Mouse (Mus musculus) kidney, embryonic 16.5 days (tissue): ENCODE data around the gene Cox19. TPM values are rescaled to one million over a fixed set of nuclear protein-coding genes. Genes with fewer than 3 reads are reported as not detected.

Experiments used
- ATAC-seq: fragments of 200-750 bp; cut with Nextera tagmentation; 2 replicates; pipeline ENCODE4 v1.8.0; 2017; ENCODE audit warnings: moderate TSS enrichment; ENCODE audit not compliant: low FRiP score, low TSS enrichment
- H3K27ac ChIP-seq: fragments of 300-500 bp; sonication (generic); 2 replicates; pipeline ENCODE4 v1.5.1; 2014; ENCODE audit warnings: low read length
- H3K27me3 ChIP-seq: fragments of 300-500 bp; sonication (generic); 2 replicates; pipeline ENCODE4 v1.6.1; 2014; ENCODE audit warnings: low read length, control low read depth, mixed read lengths; ENCODE audit not compliant: insufficient read depth
- H3K36me3 ChIP-seq: fragments of 300-500 bp; sonication (generic); 2 replicates; pipeline ENCODE4 v1.6.1; 2014; ENCODE audit warnings: low read length, control low read depth, mixed read lengths; ENCODE audit not compliant: insufficient read depth
- H3K4me1 ChIP-seq: fragments of 300-500 bp; sonication (generic); 2 replicates; pipeline ENCODE4 v1.6.1; 2014; ENCODE audit warnings: low read length, control low read depth, mixed read lengths; ENCODE audit not compliant: insufficient read depth
- H3K4me2 ChIP-seq: fragments of 300-500 bp; sonication (generic); replicated peaks from 2 replicates; pipeline ENCODE4 v1.6.1; 2014; ENCODE audit warnings: low read depth, low read length
- H3K4me3 ChIP-seq: fragments of 300-500 bp; sonication (generic); 2 replicates; pipeline ENCODE4 v1.5.1; 2014; ENCODE audit warnings: mild to moderate bottlenecking, low read length
- H3K9ac ChIP-seq: fragments of 300-500 bp; sonication (generic); replicated peaks from 2 replicates; pipeline ENCODE4 v1.6.1; 2014; ENCODE audit warnings: low read length
- H3K9me3 ChIP-seq: fragments of 300-500 bp; sonication (generic); 2 replicates; pipeline ENCODE4 v1.6.1; 2016; ENCODE audit warnings: low read length, control low read depth
- WGBS: fragments of 180-500 bp; shearing (Covaris S2); extraction: QIAGEN DNeasy Blood & Tissue Kit; methylation state at CpG from one replicate; pipeline ENCODE4 v1.1.7; 2014; 5-methylcytosine and 5-hydroxymethylcytosine counted together
- polyA plus RNA-seq: library from polyadenylated mRNA; unstranded; fragments of >200 nt; fragmentation: Nextera tagmentation; extraction: Ambion mirVana; gene quantifications from 2 replicates; pipeline ENCODE4 v1.2.1, GENCODE M21; 2015

The Cox19 gene
- polyA plus RNA-seq, 1 experiment from 2014 or later, result 99.3 TPM

- 87% methylated on average over 12 of the region's 12 CpGs for WGBS
- Histone ChIP-seq H3K9me3 (no peaks in the 10 kb centered on the region), H3K4me3 (no peak overlapping the region), H3K27me3 (no peaks in the 10 kb centered on the region), H3K9ac (no peak overlapping the region), H3K36me3 (no peaks in the 10 kb centered on the region), H3K4me1 (peaks cover 4% of the 10 kb centered on the region; the same call in 1 of the 2 replicates), H3K4me2 (no peak overlapping the region), H3K27ac (no peak overlapping the region)
- no peak for ATAC-seq
These were observed 36.1 kb downstream of the Cox19 start for GRCm38 (mm10) chr5:139314941-139315642.

GRCm38 (mm10) chr5:139313536-139313935 is 37.7 kb downstream of the Cox19 start:
- H3K27ac ChIP-seq, result no peak overlapping the region
- WGBS, result 58% methylated on average over 9 of the region's 9 CpGs

GRCm38 (mm10) chr5:139311822-139312221 is 39.4 kb downstream of the Cox19 start:
- H3K9ac ChIP-seq, result no peak overlapping the region
- 89% methylated on average over 9 of the region's 9 CpGs for WGBS
- no peak for ATAC-seq
- no peaks in the 10 kb centered on the region for H3K27me3 ChIP-seq
- H3K27ac ChIP-seq, result no peak overlapping the region
- H3K9me3 ChIP-seq, result no peaks in the 10 kb centered on the region
- H3K4me1 ChIP-seq, result no peaks in the 10 kb centered on the region
- no peak overlapping the region for H3K4me3 ChIP-seq
- H3K36me3 ChIP-seq, result no peaks in the 10 kb centered on the region
- H3K4me2 ChIP-seq, result no peak overlapping the region

More at GRCm38 (mm10) chr5:139313536-139313935, 37.7 kb downstream of the Cox19 start:
- Histone ChIP-seq H3K4me2 (no peak overlapping the region), H3K4me3 (no peak overlapping the region), H3K36me3 (no peaks in the 10 kb centered on the region), H3K27me3 (no peaks in the 10 kb centered on the region), H3K9ac (no peak overlapping the region), H3K9me3 (no peaks in the 10 kb centered on the region), H3K4me1 (peaks cover 4% of the 10 kb centered on the region; the same call in 1 of the 2 replicates)
- ATAC-seq, result no peak

- no peak for ATAC-seq
- no peaks in the 10 kb centered on the region for H3K36me3 ChIP-seq
- H3K9ac ChIP-seq, result no peak overlapping the region
- no peak overlapping the region for H3K27ac ChIP-seq
- no peak overlapping the region for H3K4me2 ChIP-seq
- H3K4me3 ChIP-seq, result no peak overlapping the region
- no peaks in the 10 kb centered on the region for H3K27me3 ChIP-seq
- H3K4me1 ChIP-seq, result no peaks in the 10 kb centered on the region
- no peaks in the 10 kb centered on the region for H3K9me3 ChIP-seq
- 88% methylated on average over 4 of the region's 4 CpGs for WGBS
These were observed 40.7 kb downstream of the Cox19 start for GRCm38 (mm10) chr5:139310477-139310876.

- Histone ChIP-seq H3K4me3 (no peak overlapping the region), H3K27me3 (no peaks in the 10 kb centered on the region), H3K36me3 (no peaks in the 10 kb centered on the region), H3K27ac (no peak overlapping the region), H3K9ac (no peak overlapping the region), H3K4me1 (no peaks in the 10 kb centered on the region), H3K9me3 (no peaks in the 10 kb centered on the region), H3K4me2 (no peak overlapping the region)
- no peak for ATAC-seq
- 55% methylated on average over 3 of the region's 3 CpGs for WGBS
These were observed 41.3 kb downstream of the Cox19 start for GRCm38 (mm10) chr5:139309946-139310345.

GRCm38 (mm10) chr5:139303646-139304061 is 47.6 kb downstream of the Cox19 start:
- 88% methylated on average over 9 of the region's 9 CpGs for WGBS
- no peak overlapping the region for H3K9ac ChIP-seq
- ATAC-seq, result no peak
- no peaks in the 10 kb centered on the region for H3K27me3 ChIP-seq
- H3K4me3 ChIP-seq, result no peak overlapping the region
- H3K4me1 ChIP-seq, result no peaks in the 10 kb centered on the region
- H3K9me3 ChIP-seq, result no peaks in the 10 kb centered on the region
- no peaks in the 10 kb centered on the region for H3K36me3 ChIP-seq
- no peak overlapping the region for H3K27ac ChIP-seq
- no peak overlapping the region for H3K4me2 ChIP-seq

- 88% methylated on average over 6 of the region's 6 CpGs for WGBS
- ATAC-seq, result no peak
- H3K36me3 ChIP-seq, result no peaks in the 10 kb centered on the region
These were observed 49.1 kb downstream of the Cox19 start for GRCm38 (mm10) chr5:139302101-139302500.

GRCm38 (mm10) chr5:139297745-139298144 is 53.5 kb downstream of the Cox19 start:
- 87% methylated on average over 5 of the region's 5 CpGs for WGBS
- Histone ChIP-seq H3K27ac (no peak overlapping the region), H3K36me3 (no peaks in the 10 kb centered on the region), H3K4me2 (no peak overlapping the region), H3K9ac (no peak overlapping the region), H3K27me3 (no peaks in the 10 kb centered on the region), H3K4me1 (no peaks in the 10 kb centered on the region), H3K9me3 (no peaks in the 10 kb centered on the region), H3K4me3 (no peak overlapping the region)
- no peak for ATAC-seq

More at GRCm38 (mm10) chr5:139302101-139302500, 49.1 kb downstream of the Cox19 start:
- Histone ChIP-seq H3K27ac (no peak overlapping the region), H3K4me2 (no peak overlapping the region), H3K9ac (no peak overlapping the region), H3K4me1 (no peaks in the 10 kb centered on the region), H3K9me3 (no peaks in the 10 kb centered on the region), H3K27me3 (no peaks in the 10 kb centered on the region), H3K4me3 (no peak overlapping the region)

- no peaks in the 10 kb centered on the region for H3K27me3 ChIP-seq
- H3K9ac ChIP-seq, result no peak overlapping the region
- H3K4me1 ChIP-seq, result no peaks in the 10 kb centered on the region
- 83% methylated on average over 10 of the region's 10 CpGs for WGBS
- no peak overlapping the region for H3K4me2 ChIP-seq
- no peak for ATAC-seq
- no peak overlapping the region for H3K4me3 ChIP-seq
- H3K9me3 ChIP-seq, result no peaks in the 10 kb centered on the region
- no peak overlapping the region for H3K27ac ChIP-seq
- no peaks in the 10 kb centered on the region for H3K36me3 ChIP-seq
These were observed 54.1 kb downstream of the Cox19 start for GRCm38 (mm10) chr5:139297092-139297491.

- no peak overlapping the region for H3K4me3 ChIP-seq
- no peak overlapping the region for H3K27ac ChIP-seq
- H3K4me2 ChIP-seq, result no peak overlapping the region
- 77% methylated on average over 2 of the region's 2 CpGs for WGBS
- H3K9ac ChIP-seq, result no peak overlapping the region
- no peaks in the 10 kb centered on the region for H3K9me3 ChIP-seq
- no peaks in the 10 kb centered on the region for H3K27me3 ChIP-seq
- ATAC-seq, result no peak
- no peaks in the 10 kb centered on the region for H3K36me3 ChIP-seq
- no peaks in the 10 kb centered on the region for H3K4me1 ChIP-seq
These were observed 57.1 kb downstream of the Cox19 start for GRCm38 (mm10) chr5:139294089-139294488.
